Mouse (Mus musculus): ENCODE results near the gene Gap43. TPM values are rescaled to one million over a fixed set of nuclear protein-coding genes. Genes with fewer than 3 reads are reported as not detected.
"Not testable (repeated sequence)": the region's sequence is repeated elsewhere in the genome, so short reads cannot be mapped to it uniquely, and the experiment has no call there.

The Gap43 gene
- total RNA-seq, 2 experiments from 2014 or later: 0.47 TPM; not detected in 1

GRCm38 (mm10) chr16:42277268-42277667 lies 63.2 kb downstream of the Gap43 start:
- DNase-seq: no peak
- no peak overlapping the region for H3K4me3 ChIP-seq
- intact Hi-C loops (cut with DNase I): loop anchor here (2.0 to 10.0 kb wide), 3 partner anchors 505 to 1526 kb away; no protein-coding TSS in a partner anchor
- no peak overlapping the region for H3K27ac ChIP-seq
- no peak for TF ChIP-seq CTCF (IDR thresholded peaks at IDR 0.05)

GRCm38 (mm10) chr16:42276216-42277141 lies 64.0 kb downstream of the Gap43 start:
- Histone ChIP-seq H3K27ac (no peak overlapping the region), H3K4me3 (no peak overlapping the region)
- intact Hi-C loops (cut with DNase I): loop anchor here (2.0 to 10.0 kb wide), 3 partner anchors 506 to 1526 kb away; no protein-coding TSS in a partner anchor
- DNase-seq: peak; percentile 68
- peak; percentile 96 for TF ChIP-seq CTCF (IDR thresholded peaks at IDR 0.05)

DNA sequence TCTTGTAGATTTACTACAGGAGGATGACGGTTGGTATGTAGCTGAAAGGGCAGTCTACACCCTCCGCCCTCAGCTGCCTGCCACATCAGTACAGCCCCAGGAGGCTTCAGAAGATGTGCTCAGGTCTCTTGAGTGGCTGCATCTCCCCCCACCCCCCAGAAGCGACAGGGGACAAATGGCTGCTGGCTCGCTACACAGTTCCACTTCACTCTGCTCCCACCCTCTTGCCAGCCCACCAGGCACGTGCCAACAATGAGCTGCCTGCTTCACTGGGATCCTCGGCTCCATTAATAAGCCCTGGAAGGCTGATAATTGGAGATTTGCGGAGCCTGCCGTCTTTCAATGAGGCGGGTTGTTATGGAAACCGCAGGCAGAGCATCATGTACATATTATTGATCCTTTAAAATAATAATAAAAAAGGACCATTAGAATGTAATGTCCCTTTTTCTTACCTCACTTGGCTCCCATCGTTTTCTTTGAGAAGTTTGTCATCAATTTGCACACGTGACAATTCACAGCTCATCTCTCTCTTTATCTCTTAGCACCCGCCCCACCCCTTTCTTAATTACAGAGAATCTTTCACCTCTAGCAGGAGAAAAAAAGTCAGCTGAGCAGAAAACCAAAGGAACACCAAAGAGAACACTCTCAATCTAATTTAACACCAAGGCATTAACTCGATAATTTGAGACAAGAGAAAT lies 64.8 kb downstream of the Gap43 start:
- intact Hi-C loops (cut with DNase I): loop anchor here (2.0 to 10.0 kb wide), 3 partner anchors 507 to 1527 kb away; no protein-coding TSS in a partner anchor
- no peak for DNase-seq

GRCm38 (mm10) chr16:42271213-42271612 lies 69.2 kb downstream of the Gap43 start:
- DNase-seq: no peak
- intact Hi-C loops (cut with DNase I): loop anchor here (10.0 kb wide), 1 partner anchor 644 kb away; no protein-coding TSS in a partner anchor
- H3K27ac ChIP-seq: no peak overlapping the region
- no peak for TF ChIP-seq CTCF (IDR thresholded peaks at IDR 0.05)
- H3K4me3 ChIP-seq: no peak overlapping the region

More for the DNA sequence above, 64.8 kb downstream of the Gap43 start:
- H3K27ac ChIP-seq: no peak overlapping the region
- no peak overlapping the region for H3K4me3 ChIP-seq
- no peak for TF ChIP-seq CTCF (IDR thresholded peaks at IDR 0.05)

DNA sequence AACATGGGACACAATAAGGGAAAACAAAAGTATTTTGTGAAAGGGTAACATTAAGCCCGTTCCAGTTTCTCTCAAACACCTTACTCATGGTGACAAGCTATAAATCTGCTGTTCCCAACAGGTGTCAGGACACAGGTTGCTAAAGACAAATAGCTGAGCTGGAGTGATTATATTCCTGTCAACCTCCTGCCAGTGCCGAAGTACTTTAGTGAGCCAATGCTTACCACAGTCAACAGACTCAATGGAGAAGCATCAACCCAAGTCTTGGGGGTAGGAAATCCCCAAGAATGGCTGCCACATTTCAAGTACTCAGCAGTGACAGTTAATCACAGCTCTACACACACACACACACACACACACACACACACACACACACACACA lies 70.9 kb downstream of the Gap43 start:
- intact Hi-C loops (cut with DNase I): no loop called here
- no peak for TF ChIP-seq CTCF (IDR thresholded peaks at IDR 0.05)
- no peak overlapping the region for H3K27ac ChIP-seq
- no peak overlapping the region for H3K4me3 ChIP-seq
- no peak for DNase-seq

GRCm38 (mm10) chr16:42268843-42269586 lies 71.4 kb downstream of the Gap43 start:
- intact Hi-C loops (cut with DNase I): no loop called here
- peak; percentile 30 for DNase-seq
- TF ChIP-seq CTCF (IDR thresholded peaks at IDR 0.05): no peak
- Histone ChIP-seq H3K27ac (no peak overlapping the region), H3K4me3 (no peak overlapping the region)

- H3K27ac ChIP-seq: no peak overlapping the region
- no peak for TF ChIP-seq CTCF (IDR thresholded peaks at IDR 0.05)
- DNase-seq: no peak
- intact Hi-C loops (cut with DNase I): no loop called here
- H3K4me3 ChIP-seq: no peak overlapping the region
These were observed 75.3 kb downstream of the Gap43 start for GRCm38 (mm10) chr16:42265185-42265584.

- no peak for TF ChIP-seq CTCF (IDR thresholded peaks at IDR 0.05)
- Histone ChIP-seq H3K4me3 (no peak overlapping the region), H3K27ac (no peak overlapping the region)
- intact Hi-C loops (cut with DNase I): no loop called here
- DNase-seq: no peak
These were observed 77.4 kb downstream of the Gap43 start for GRCm38 (mm10) chr16:42262935-42263542.

DNA sequence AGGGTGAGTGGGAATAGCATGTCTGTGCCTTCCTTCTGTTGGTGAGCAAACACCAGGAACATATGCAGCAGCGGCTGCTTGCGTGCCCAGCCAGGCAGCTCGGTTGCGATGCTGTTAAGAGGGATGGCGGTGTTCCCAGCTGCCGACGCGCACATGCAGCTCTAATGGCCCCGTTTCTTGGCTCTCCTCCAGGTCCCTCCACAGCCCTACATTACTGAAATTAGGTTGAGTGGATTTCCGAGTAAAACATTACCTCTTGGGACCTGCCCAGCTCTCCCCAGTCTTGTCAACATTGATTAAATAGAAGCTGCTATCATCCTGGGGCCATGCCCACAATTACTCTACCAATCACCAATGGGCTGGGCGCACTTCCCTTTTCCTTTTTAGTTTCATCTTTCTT lies 84.8 kb downstream of the Gap43 start:
- H3K27ac ChIP-seq: no peak overlapping the region
- intact Hi-C loops (cut with DNase I): no loop called here
- H3K4me3 ChIP-seq: no peak overlapping the region
- no peak for DNase-seq
- no peak for TF ChIP-seq CTCF (IDR thresholded peaks at IDR 0.05)

- DNase-seq: no peak
- intact Hi-C loops (cut with DNase I): no loop called here
- H3K27ac ChIP-seq: no peak overlapping the region
- TF ChIP-seq CTCF (IDR thresholded peaks at IDR 0.05): no peak
- no peak overlapping the region for H3K4me3 ChIP-seq
These were observed 85.2 kb downstream of the Gap43 start for GRCm38 (mm10) chr16:42255222-42255621.

GRCm38 (mm10) chr16:42252252-42252651 lies 88.2 kb downstream of the Gap43 start:
- Histone ChIP-seq H3K4me3 (no peak overlapping the region), H3K27ac (no peak overlapping the region)
- no peak for DNase-seq
- no peak for TF ChIP-seq CTCF (IDR thresholded peaks at IDR 0.05)
- intact Hi-C loops (cut with DNase I): no loop called here

GRCm38 (mm10) chr16:42244121-42244520 lies 96.3 kb downstream of the Gap43 start:
- H3K27ac ChIP-seq; DNase-seq; intact Hi-C loops (cut with DNase I); H3K4me3 ChIP-seq: not testable (repeated sequence)
